Mouse (Mus musculus) heart, adult 2 months (tissue): Measurements from ENCODE around the gene Tas2r102.

Source experiments
- CTCF ChIP-seq: fragments of 200-600 bp; IDR thresholded peaks from 2 replicates; pipeline ENCODE4 v1.8.1; 2022; ENCODE audit warnings: antibody characterized with exemption, mild to moderate bottlenecking, moderate library complexity
- EP300 ChIP-seq: fragments of 200-500 bp; IDR thresholded peaks from 2 replicates; pipeline ENCODE4 v1.6.1; 2011; ENCODE audit warnings: low read depth, low read length, control low read depth; ENCODE audit not compliant: insufficient read depth
- POLR2A ChIP-seq: fragments of 200-500 bp; IDR thresholded peaks from 2 replicates; pipeline ENCODE4 v1.6.1; 2011; ENCODE audit warnings: mild to moderate bottlenecking, low read depth, low read length, control low read depth; ENCODE audit not compliant: insufficient read depth

DNA sequence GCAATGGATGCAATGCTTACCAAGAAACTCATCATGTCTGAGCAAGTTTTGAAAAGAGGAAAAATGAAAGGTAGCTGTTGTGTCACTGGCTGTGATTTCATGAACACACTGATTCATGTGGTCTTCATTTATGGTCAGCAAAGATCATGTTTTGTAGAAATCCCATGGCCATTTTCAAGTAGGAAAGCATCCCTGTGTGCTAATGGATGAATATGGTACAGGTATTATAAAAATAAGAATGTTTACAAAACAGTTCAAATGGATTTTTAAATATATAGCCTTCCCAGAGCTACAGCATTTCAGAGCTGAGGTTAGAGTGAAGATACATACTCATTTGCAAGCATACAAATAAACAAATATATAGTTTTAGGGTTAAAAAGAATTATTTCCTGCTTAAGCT lies 16.1 kb downstream of the Tas2r102 start, which contains the start of gene Tas2r136:
- TF ChIP-seq CTCF, result no peak
- no peak for TF ChIP-seq POLR2A
- no peak for TF ChIP-seq EP300
